Mouse (Mus musculus) liver, embryonic 14.5 days (tissue): ENCODE results near the gene Podxl2.

ENCODE experiments used
- CTCF ChIP-seq: IDR thresholded peaks from 2 replicates; pipeline ENCODE4 v1.5.1; 2016; ENCODE audit warnings: antibody characterized with exemption, low read depth, control low read depth
- EP300 ChIP-seq: IDR thresholded peaks from 2 replicates; pipeline ENCODE4 v1.6.1; 2016; ENCODE audit warnings: antibody characterized with exemption, low read depth

- TF ChIP-seq CTCF (no peak), EP300 (no peak)
Observed at GRCm38 (mm10) chr6:88881334-88881733, 6.5 kb upstream of the Podxl2 start.
